Mouse (Mus musculus): Measurements from ENCODE around the gene Chn1. TPM values are rescaled to one million over a fixed set of nuclear protein-coding genes. Genes with fewer than 3 reads are reported as not detected.

Gene Chn1
- polyA plus RNA-seq, 1 experiment from 2014 or later: 23.9 TPM

GRCm38 (mm10) chr2:73607146-73607545 is 168.0 kb downstream of the Chn1 start:
- Histone ChIP-seq H3K9me3 (no peaks in the 10 kb centered on the region), H3K27me3 (no peaks in the 10 kb centered on the region), H3K4me2 (no peak overlapping the region), H3K4me1 (peaks cover 26% of the 10 kb centered on the region), H3K36me3 (peaks cover 8% of the 10 kb centered on the region), H3K9ac (no peak overlapping the region), H3K27ac (peak overlapping the region; percentile 48; the same call in 1 of the 2 replicates), H3K4me3 (no peak overlapping the region)
- 49% methylated on average over 2 of the region's 2 CpGs for WGBS
- no peak for ATAC-seq (ENCODE audit: insufficient number of reproducible peaks, insufficient read depth, low FRiP score, low TSS enrichment, low read depth)

- WGBS: 89% methylated on average over 6 of the region's 6 CpGs
- Histone ChIP-seq H3K4me1 (peaks cover 26% of the 10 kb centered on the region), H3K27me3 (no peaks in the 10 kb centered on the region), H3K4me3 (no peak overlapping the region), H3K9ac (no peak overlapping the region), H3K4me2 (no peak overlapping the region), H3K9me3 (no peaks in the 10 kb centered on the region), H3K27ac (no peak overlapping the region), H3K36me3 (peaks cover 8% of the 10 kb centered on the region)
- no peak for ATAC-seq (ENCODE audit: insufficient number of reproducible peaks, insufficient read depth, low FRiP score, low TSS enrichment, low read depth)
Observed at GRCm38 (mm10) chr2:73606616-73607015, 168.5 kb downstream of the Chn1 start.

- Histone ChIP-seq H3K4me3 (no peak overlapping the region), H3K4me1 (peaks cover 26% of the 10 kb centered on the region), H3K27ac (no peak overlapping the region), H3K27me3 (no peaks in the 10 kb centered on the region), H3K9me3 (no peaks in the 10 kb centered on the region), H3K4me2 (no peak overlapping the region), H3K36me3 (peaks cover 5% of the 10 kb centered on the region), H3K9ac (no peak overlapping the region)
- whole genome bisulfite sequencing: 61% methylated on average over 8 of the region's 8 CpGs
- ATAC-seq (ENCODE audit: insufficient number of reproducible peaks, insufficient read depth, low FRiP score, low TSS enrichment, low read depth): no peak
Observed at GRCm38 (mm10) chr2:73605077-73605476, 170.1 kb downstream of the Chn1 start.

GRCm38 (mm10) chr2:73604579-73604978 is 170.6 kb downstream of the Chn1 start:
- Histone ChIP-seq H3K4me2 (no peak overlapping the region), H3K27me3 (no peaks in the 10 kb centered on the region), H3K27ac (no peak overlapping the region), H3K9me3 (no peaks in the 10 kb centered on the region), H3K9ac (no peak overlapping the region), H3K4me1 (peaks cover 26% of the 10 kb centered on the region), H3K4me3 (no peak overlapping the region), H3K36me3 (no peaks in the 10 kb centered on the region; the same call in 1 of the 2 replicates)
- WGBS: 91% methylated on average over 2 of the region's 2 CpGs
- ATAC-seq (ENCODE audit: insufficient number of reproducible peaks, insufficient read depth, low FRiP score, low TSS enrichment, low read depth): no peak

GRCm38 (mm10) chr2:73600650-73601049 is 174.5 kb downstream of the Chn1 start:
- ATAC-seq (ENCODE audit: insufficient number of reproducible peaks, insufficient read depth, low FRiP score, low TSS enrichment, low read depth): no peak
- H3K9ac ChIP-seq: no peak overlapping the region
- peaks cover 21% of the 10 kb centered on the region for H3K4me1 ChIP-seq
- H3K27me3 ChIP-seq: no peaks in the 10 kb centered on the region
- WGBS: 44% methylated on average over 2 of the region's 2 CpGs
- no peaks in the 10 kb centered on the region for H3K36me3 ChIP-seq
- H3K27ac ChIP-seq: no peak overlapping the region
- H3K9me3 ChIP-seq: no peaks in the 10 kb centered on the region
- no peak overlapping the region for H3K4me2 ChIP-seq
- no peak overlapping the region for H3K4me3 ChIP-seq

DNA sequence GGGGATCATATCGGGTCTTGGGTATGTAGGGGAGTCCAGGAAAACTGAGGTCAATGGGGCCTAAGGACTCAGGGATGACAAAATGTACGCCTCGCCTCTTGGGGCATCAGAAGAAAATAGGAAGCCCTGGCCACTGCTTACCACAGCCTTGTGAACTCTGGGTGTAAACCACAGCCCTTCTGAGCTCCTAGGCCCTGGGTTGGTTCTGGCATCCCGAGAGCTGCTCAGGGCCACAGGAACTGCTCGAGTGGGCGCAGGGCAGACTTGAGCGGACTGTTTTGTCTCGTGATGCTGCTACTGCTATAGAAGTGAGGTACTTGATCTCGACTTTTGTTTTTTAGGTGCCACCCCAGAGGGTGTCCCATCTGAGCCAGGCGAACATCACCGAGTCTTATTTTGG is 177.4 kb downstream of the Chn1 start:
- H3K27me3 ChIP-seq: no peaks in the 10 kb centered on the region
- no peak overlapping the region for H3K27ac ChIP-seq
- 91% methylated on average over 11 of the region's 11 CpGs for WGBS
- no peak overlapping the region for H3K4me2 ChIP-seq
- H3K9me3 ChIP-seq: no peaks in the 10 kb centered on the region
- no peak for ATAC-seq (ENCODE audit: insufficient number of reproducible peaks, insufficient read depth, low FRiP score, low TSS enrichment, low read depth)
- H3K36me3 ChIP-seq: no peaks in the 10 kb centered on the region
- H3K9ac ChIP-seq: no peak overlapping the region
- H3K4me1 ChIP-seq: peaks cover 22% of the 10 kb centered on the region
- H3K4me3 ChIP-seq: no peak overlapping the region

- ATAC-seq (ENCODE audit: insufficient number of reproducible peaks, insufficient read depth, low FRiP score, low TSS enrichment, low read depth): 0 out of 2 replicates have a peak, but pooled peaks have one; percentile 43
- H3K4me1 ChIP-seq: peaks cover 30% of the 10 kb centered on the region
- no peaks in the 10 kb centered on the region for H3K9me3 ChIP-seq
- no peak overlapping the region for H3K9ac ChIP-seq
- WGBS: 12% methylated on average over 9 of the region's 9 CpGs
- H3K27ac ChIP-seq: peak overlapping the region; percentile 23; the same call in 1 of the 2 replicates
- peak overlapping the region; percentile 2; the same call in 1 of the 2 replicates for H3K4me3 ChIP-seq
- H3K27me3 ChIP-seq: no peaks in the 10 kb centered on the region
- peak overlapping the region; percentile 52 for H3K4me2 ChIP-seq
- no peaks in the 10 kb centered on the region for H3K36me3 ChIP-seq
Observed at GRCm38 (mm10) chr2:73596786-73597185, 178.4 kb downstream of the Chn1 start.

DNA sequence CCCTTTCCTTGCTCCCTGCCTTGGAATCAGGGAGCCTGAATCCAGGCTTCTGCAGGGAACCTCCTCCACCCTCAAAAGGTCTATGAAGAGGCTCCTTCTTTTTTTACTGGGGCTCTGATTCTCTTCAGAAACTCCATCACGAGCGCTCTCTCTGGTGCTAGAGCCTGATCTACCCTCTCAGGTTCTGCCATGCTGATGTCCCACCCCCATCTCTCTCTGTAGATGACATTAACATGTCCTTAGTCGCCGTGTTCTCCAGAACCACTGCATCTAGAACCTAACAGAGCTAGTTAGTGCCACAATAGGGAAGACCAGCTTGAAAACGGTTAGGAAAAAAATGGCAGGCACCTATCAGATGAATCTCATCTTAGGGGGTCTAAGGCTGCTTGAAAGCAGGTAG is 178.8 kb downstream of the Chn1 start:
- Histone ChIP-seq H3K9ac (no peak overlapping the region), H3K27ac (peak overlapping the region; percentile 23; the same call in 1 of the 2 replicates), H3K4me1 (peaks cover 31% of the 10 kb centered on the region), H3K4me2 (peak overlapping the region; percentile 52), H3K36me3 (no peaks in the 10 kb centered on the region), H3K4me3 (peak overlapping the region; percentile 2; the same call in 1 of the 2 replicates), H3K27me3 (no peaks in the 10 kb centered on the region), H3K9me3 (no peaks in the 10 kb centered on the region)
- ATAC-seq (ENCODE audit: insufficient number of reproducible peaks, insufficient read depth, low FRiP score, low TSS enrichment, low read depth): no peak
- 64% methylated on average over 5 of the region's 5 CpGs for WGBS

GRCm38 (mm10) chr2:73593101-73593439 is 182.1 kb downstream of the Chn1 start:
- Histone ChIP-seq H3K4me1 (peaks cover 55% of the 10 kb centered on the region), H3K27ac (no peak overlapping the region), H3K4me3 (no peak overlapping the region), H3K4me2 (no peak overlapping the region), H3K9ac (no peak overlapping the region), H3K9me3 (no peaks in the 10 kb centered on the region), H3K36me3 (no peaks in the 10 kb centered on the region), H3K27me3 (no peaks in the 10 kb centered on the region)
- no peak for ATAC-seq (ENCODE audit: insufficient number of reproducible peaks, insufficient read depth, low FRiP score, low TSS enrichment, low read depth)
- WGBS: 57% methylated on average over 2 of the region's 2 CpGs

DNA sequence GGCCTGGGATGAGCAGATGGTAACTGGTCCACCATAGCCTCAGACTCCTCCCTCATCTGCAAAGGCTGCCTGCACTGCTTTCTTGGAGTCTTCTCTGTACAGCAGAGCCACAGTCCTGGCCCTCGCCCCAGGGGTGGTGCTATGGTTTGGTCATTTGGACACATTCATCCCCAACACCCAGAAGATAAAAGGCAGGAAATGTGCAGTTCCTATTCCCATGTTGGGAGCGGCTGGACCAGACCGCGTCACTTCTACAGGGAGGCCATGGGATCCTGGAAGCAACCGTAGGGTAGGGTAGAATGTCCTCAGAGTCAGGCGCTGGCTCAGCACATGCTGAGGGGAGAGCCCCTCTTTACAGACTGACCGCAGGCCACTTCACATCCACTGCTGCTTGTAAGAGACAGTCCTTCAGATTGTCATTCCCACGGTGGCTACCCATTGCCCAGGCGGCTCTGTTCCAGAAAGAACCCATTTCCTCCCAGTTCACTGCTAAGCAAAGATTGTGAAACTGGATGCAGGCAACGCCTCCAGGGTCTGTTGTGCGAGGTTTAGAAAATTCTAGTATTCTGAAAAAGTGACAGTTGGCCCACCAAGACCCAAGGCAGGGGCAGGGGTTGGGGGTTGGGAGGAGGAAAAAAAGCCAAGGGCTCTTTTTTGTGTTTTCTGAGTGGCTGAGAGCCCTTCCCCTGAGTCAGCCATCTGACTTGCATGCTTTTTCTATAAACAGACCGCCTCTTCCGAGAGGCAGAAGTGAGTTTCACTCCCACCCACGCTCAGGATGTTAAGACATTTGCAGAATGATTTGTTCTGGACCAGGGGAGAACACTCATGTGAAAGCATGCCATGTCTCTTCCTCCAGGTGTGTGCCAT is 182.7 kb downstream of the Chn1 start:
- no peak overlapping the region for H3K4me3 ChIP-seq
- no peaks in the 10 kb centered on the region for H3K9me3 ChIP-seq
- no peak overlapping the region for H3K27ac ChIP-seq
- no peaks in the 10 kb centered on the region for H3K27me3 ChIP-seq
- peaks cover 55% of the 10 kb centered on the region for H3K4me1 ChIP-seq
- no peaks in the 10 kb centered on the region for H3K36me3 ChIP-seq
- 58% methylated on average over 14 of the region's 14 CpGs for WGBS
- no peak overlapping the region for H3K9ac ChIP-seq
- no peak for ATAC-seq (ENCODE audit: insufficient number of reproducible peaks, insufficient read depth, low FRiP score, low TSS enrichment, low read depth)
- H3K4me2 ChIP-seq: no peak overlapping the region

- H3K4me3 ChIP-seq: no peak overlapping the region
- no peaks in the 10 kb centered on the region for H3K27me3 ChIP-seq
- H3K4me1 ChIP-seq: peaks cover 46% of the 10 kb centered on the region
- H3K9me3 ChIP-seq: no peaks in the 10 kb centered on the region
- ATAC-seq (ENCODE audit: insufficient number of reproducible peaks, insufficient read depth, low FRiP score, low TSS enrichment, low read depth): no peak
- WGBS: 41% methylated on average over 6 of the region's 6 CpGs
- H3K36me3 ChIP-seq: no peaks in the 10 kb centered on the region
- H3K9ac ChIP-seq: no peak overlapping the region
- H3K27ac ChIP-seq: no peak overlapping the region
- no peak overlapping the region for H3K4me2 ChIP-seq
Observed at GRCm38 (mm10) chr2:73591246-73591645, 183.9 kb downstream of the Chn1 start.

DNA sequence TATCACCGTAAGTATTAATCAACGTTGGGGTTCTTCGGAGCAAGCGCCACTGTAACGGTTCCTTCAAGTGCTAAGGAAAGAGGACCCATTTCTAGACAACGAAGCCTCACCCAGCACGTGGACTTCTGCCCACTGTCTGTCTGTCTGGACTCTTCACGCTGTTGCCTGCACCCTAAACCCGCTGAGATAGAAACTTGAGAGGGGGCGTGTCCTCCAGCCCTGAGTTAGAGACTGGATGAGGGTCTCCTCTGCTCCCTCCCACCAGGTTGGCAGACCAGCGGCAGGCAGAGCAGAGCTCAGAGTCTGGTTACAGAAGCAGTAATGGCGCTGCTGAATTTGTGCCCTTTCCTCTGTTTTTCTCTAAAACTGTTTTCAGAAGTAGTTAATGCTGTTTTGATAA is 185.0 kb downstream of the Chn1 start:
- no peak for ATAC-seq (ENCODE audit: insufficient number of reproducible peaks, insufficient read depth, low FRiP score, low TSS enrichment, low read depth)
- H3K27ac ChIP-seq: no peak overlapping the region
- H3K36me3 ChIP-seq: no peaks in the 10 kb centered on the region
- peak overlapping the region; percentile 49; the same call in 1 of the 2 replicates for H3K9ac ChIP-seq
- no peaks in the 10 kb centered on the region for H3K27me3 ChIP-seq
- 8% methylated on average over 12 of the region's 12 CpGs for WGBS
- no peaks in the 10 kb centered on the region for H3K9me3 ChIP-seq
- peak overlapping the region; percentile 39 for H3K4me3 ChIP-seq
- H3K4me2 ChIP-seq: peak overlapping the region; percentile 67
- H3K4me1 ChIP-seq: peaks cover 47% of the 10 kb centered on the region

Data from embryonic facial prominence, embryonic 13.5 days (tissue).